Mouse (Mus musculus): Measurements from ENCODE around the gene Cpt2.

GRCm38 (mm10) chr4:107938124-107938523 lies 14.7 kb upstream of the Cpt2 start:
- TF ChIP-seq CTCF (IDR thresholded peaks at IDR 0.05; ENCODE audit: extremely low read depth, insufficient read length, insufficient replicate concordance, low read depth, low read length) (no peak), POLR2A (IDR thresholded peaks at IDR 0.05; ENCODE audit: low read depth, low read length) (no peak)
